Mouse (Mus musculus) stomach, embryonic 15.5 days (tissue): ENCODE results near the gene Cyp39a1. TPM values are rescaled to one million over a fixed set of nuclear protein-coding genes. Genes with fewer than 3 reads are reported as not detected.
A peak's percentile ranks its signal among the peaks of the same experiment; 100 is the strongest.

Experiments
- ATAC-seq: fragments of 200-750 bp; cut with Nextera tagmentation; 2 replicates; pipeline ENCODE4 v1.8.0; 2017; ENCODE audit warnings: low read depth, moderate number of reproducible peaks, moderate TSS enrichment; ENCODE audit not compliant: insufficient read depth, low FRiP score
- H3K27ac ChIP-seq: fragments of 300-500 bp; sonication (generic); 2 replicates; pipeline ENCODE4 v1.5.1; 2015; ENCODE audit warnings: mild to moderate bottlenecking, inconsistent platforms
- H3K27me3 ChIP-seq: fragments of 300-500 bp; sonication (generic); replicated peaks from 2 replicates; pipeline ENCODE4 v1.6.1; 2015; ENCODE audit warnings: inconsistent platforms
- H3K36me3 ChIP-seq: fragments of 300-500 bp; sonication (generic); 2 replicates; pipeline ENCODE4 v1.6.1; 2015; ENCODE audit warnings: inconsistent platforms
- H3K4me1 ChIP-seq: fragments of 300-500 bp; sonication (generic); 2 replicates; pipeline ENCODE4 v1.6.1; 2015; ENCODE audit warnings: inconsistent platforms
- H3K4me2 ChIP-seq: fragments of 300-500 bp; sonication (generic); 2 replicates; pipeline ENCODE4 v1.6.1; 2015; ENCODE audit warnings: mild to moderate bottlenecking, inconsistent platforms
- H3K4me3 ChIP-seq: fragments of 300-500 bp; sonication (generic); replicated peaks from 2 replicates; pipeline ENCODE4 v1.5.1; 2015; ENCODE audit warnings: inconsistent platforms
- H3K9ac ChIP-seq: fragments of 300-500 bp; sonication (generic); 2 replicates; pipeline ENCODE4 v1.6.1; 2015; ENCODE audit warnings: inconsistent platforms
- H3K9me3 ChIP-seq: fragments of 300-500 bp; sonication (generic); 2 replicates; pipeline ENCODE4 v1.6.1; 2016; ENCODE audit warnings: inconsistent platforms
- WGBS: fragments of 180-500 bp; shearing (Covaris S2); methylation state at CpG from one replicate; pipeline ENCODE4 v1.1.7; 2015; 5-methylcytosine and 5-hydroxymethylcytosine counted together
- polyA plus RNA-seq: library from polyadenylated mRNA; unstranded; fragments of >200 nt; fragmentation: Nextera tagmentation; extraction: Ambion mirVana; gene quantifications from 2 replicates; pipeline ENCODE4 v1.2.1, GENCODE M21; 2015

The Cyp39a1 gene
- polyA plus RNA-seq, result 24.5 and 24.7 TPM in 2 replicates

DNA sequence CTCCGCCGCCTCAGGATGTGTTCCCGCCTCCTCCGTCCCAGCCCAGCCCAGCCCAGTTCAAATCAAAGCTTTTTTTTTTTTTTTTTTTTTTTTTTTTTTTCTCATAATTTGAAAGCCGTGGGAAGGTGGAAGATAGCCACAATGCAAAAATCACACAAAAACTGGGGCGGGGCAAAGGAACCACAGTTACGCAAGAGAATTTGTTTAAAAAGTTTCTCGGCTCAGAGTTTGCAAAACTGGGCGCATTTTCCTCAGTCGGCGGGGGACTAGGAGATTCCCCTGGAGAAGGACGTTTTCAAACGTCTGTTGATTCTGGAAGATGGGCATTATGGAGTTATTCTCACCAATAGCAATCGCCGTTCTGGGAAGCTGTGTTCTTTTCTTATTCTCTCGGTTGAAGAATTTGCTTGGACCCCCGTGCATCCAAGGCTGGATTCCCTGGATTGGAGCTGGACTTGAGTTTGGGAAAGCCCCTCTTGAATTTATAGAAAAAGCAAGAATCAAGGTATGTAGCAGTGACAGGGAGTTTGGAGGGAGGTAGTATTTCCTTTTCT, at the start of gene Cyp39a1:
Cyp39a1 (plus strand) TSS at position 136 of the 554 bp plus-strand sequence.
- peak within 1 kb of the TSS; percentile 80 for H3K4me3 ChIP-seq
- H3K4me1 ChIP-seq, result peaks cover 18% of the 10 kb centered on the region; the same call in 1 of the 2 replicates
- H3K9ac ChIP-seq, result peak within 1 kb of the TSS; percentile 55
- no peaks in the 10 kb centered on the region for H3K36me3 ChIP-seq
- H3K27ac ChIP-seq, result peak within 1 kb of the TSS; percentile 59; the same call in 1 of the 2 replicates
- no peaks in the 10 kb centered on the region for H3K27me3 ChIP-seq
- no peak for ATAC-seq
- under 1% methylated on average over 17 of the region's 17 CpGs for WGBS
- H3K9me3 ChIP-seq, result no peaks in the 10 kb centered on the region
- H3K4me2 ChIP-seq, result peak within 1 kb of the TSS; percentile 90

DNA sequence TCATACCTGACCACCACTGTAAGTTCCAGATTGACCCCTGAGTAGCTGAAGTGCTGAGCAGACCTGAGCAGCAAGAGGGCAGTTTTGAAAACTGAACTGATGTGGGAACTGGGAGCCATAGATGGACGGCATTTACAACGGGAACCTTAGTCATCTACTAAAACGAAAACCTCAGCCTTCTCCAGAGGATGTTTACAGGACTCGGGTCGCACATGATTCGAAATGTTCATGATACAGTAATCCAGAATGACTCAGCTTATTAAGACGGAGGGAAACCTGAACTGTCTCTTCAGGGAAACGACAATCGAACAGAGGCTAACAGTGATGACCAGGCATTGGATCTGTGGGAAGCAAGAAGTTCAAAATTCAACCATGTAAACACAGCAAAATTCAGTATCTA, 48.1 kb upstream of the Cyp39a1 start:
- no peaks in the 10 kb centered on the region for H3K9me3 ChIP-seq
- H3K4me1 ChIP-seq, result no peaks in the 10 kb centered on the region
- no peak overlapping the region for H3K27ac ChIP-seq
- H3K36me3 ChIP-seq, result no peaks in the 10 kb centered on the region
- no peak for ATAC-seq
- 78% methylated on average over 9 of the region's 9 CpGs for WGBS
- no peak overlapping the region for H3K9ac ChIP-seq
- no peak overlapping the region for H3K4me3 ChIP-seq
- no peak overlapping the region for H3K4me2 ChIP-seq
- H3K27me3 ChIP-seq, result no peaks in the 10 kb centered on the region

DNA sequence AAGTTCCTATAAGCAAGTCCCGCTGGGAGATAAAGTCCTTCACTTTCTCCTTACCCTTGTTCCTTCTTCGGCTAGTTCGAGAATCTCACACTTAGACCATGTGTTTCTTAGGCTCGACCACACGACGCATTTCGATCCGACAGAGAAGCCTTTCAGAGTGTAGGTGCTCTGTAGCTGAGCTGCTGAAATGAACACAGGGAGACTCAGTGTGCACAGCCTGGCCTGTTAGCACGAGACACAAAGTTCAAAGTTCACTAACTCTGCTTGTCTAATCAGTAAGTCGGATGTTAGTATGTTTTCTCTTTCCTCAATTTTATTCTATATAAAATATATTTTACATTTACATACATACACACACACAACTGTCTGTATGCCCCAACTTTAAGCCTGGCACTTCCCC, 45.1 kb upstream of the Cyp39a1 start:
- WGBS, result 84% methylated on average over 10 of the region's 10 CpGs
- Histone ChIP-seq H3K9ac (no peak overlapping the region), H3K9me3 (no peaks in the 10 kb centered on the region), H3K27ac (no peak overlapping the region), H3K4me3 (no peak overlapping the region), H3K27me3 (no peaks in the 10 kb centered on the region), H3K36me3 (no peaks in the 10 kb centered on the region), H3K4me2 (no peak overlapping the region), H3K4me1 (no peaks in the 10 kb centered on the region)
- no peak for ATAC-seq

DNA sequence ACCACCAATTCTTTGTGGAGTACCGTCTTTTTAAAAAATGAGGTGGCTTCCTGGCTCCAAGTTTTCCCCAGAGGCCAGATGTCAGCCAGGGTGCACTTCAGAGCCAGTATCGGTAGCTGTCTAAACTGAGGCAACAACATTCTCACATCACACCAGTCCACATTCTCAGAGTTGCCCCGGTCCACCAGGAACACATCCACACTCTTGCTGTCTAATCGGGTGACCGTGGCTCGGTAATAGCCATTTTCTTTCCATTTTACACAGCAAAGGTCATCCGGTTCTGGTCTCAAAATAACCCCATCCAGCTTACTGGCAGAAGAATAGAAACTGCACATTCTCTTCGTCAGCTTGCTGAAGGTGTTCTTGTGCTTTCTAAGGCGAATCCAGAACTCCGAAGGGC, 39.0 kb upstream of the Cyp39a1 start:
- no peak overlapping the region for H3K4me3 ChIP-seq
- H3K27ac ChIP-seq, result no peak overlapping the region
- no peak overlapping the region for H3K9ac ChIP-seq
- peaks cover 33% of the 10 kb centered on the region for H3K27me3 ChIP-seq
- H3K9me3 ChIP-seq, result no peaks in the 10 kb centered on the region
- peaks cover 14% of the 10 kb centered on the region for H3K4me1 ChIP-seq
- H3K36me3 ChIP-seq, result no peaks in the 10 kb centered on the region
- H3K4me2 ChIP-seq, result no peak overlapping the region
- no peak for ATAC-seq
- 90% methylated on average over 10 of the region's 10 CpGs for WGBS

DNA sequence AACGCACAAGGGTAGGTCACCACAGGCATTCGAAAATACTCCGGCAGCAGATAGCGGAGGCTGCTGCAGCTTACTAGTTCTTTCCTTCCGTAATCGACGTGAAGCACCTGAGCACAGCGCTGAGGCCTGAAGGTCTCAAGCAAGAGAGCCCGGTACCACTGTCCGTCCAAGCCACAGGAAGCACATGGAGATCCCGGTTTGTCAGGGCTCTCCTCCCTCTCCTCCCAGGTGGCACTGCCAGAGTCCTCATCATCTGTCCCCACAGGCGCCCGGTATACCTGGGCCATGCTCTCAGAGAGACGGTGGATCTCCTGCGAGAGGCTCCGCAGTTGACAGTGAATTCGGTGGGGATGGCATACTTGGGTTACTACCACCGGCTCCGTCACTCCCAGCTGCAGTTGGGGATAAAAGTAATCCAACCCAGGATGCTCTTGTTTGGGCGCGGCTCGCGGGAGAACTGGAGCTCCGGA, 38.2 kb upstream of the Cyp39a1 start:
- Histone ChIP-seq H3K36me3 (no peaks in the 10 kb centered on the region), H3K4me2 (peak overlapping the region; percentile 84), H3K4me3 (peak overlapping the region; percentile 39), H3K9me3 (no peaks in the 10 kb centered on the region), H3K27me3 (peaks cover 33% of the 10 kb centered on the region), H3K4me1 (peaks cover 14% of the 10 kb centered on the region), H3K9ac (no peak overlapping the region), H3K27ac (no peak overlapping the region)
- 16% methylated on average over 24 of the region's 24 CpGs for WGBS
- no peak for ATAC-seq

DNA sequence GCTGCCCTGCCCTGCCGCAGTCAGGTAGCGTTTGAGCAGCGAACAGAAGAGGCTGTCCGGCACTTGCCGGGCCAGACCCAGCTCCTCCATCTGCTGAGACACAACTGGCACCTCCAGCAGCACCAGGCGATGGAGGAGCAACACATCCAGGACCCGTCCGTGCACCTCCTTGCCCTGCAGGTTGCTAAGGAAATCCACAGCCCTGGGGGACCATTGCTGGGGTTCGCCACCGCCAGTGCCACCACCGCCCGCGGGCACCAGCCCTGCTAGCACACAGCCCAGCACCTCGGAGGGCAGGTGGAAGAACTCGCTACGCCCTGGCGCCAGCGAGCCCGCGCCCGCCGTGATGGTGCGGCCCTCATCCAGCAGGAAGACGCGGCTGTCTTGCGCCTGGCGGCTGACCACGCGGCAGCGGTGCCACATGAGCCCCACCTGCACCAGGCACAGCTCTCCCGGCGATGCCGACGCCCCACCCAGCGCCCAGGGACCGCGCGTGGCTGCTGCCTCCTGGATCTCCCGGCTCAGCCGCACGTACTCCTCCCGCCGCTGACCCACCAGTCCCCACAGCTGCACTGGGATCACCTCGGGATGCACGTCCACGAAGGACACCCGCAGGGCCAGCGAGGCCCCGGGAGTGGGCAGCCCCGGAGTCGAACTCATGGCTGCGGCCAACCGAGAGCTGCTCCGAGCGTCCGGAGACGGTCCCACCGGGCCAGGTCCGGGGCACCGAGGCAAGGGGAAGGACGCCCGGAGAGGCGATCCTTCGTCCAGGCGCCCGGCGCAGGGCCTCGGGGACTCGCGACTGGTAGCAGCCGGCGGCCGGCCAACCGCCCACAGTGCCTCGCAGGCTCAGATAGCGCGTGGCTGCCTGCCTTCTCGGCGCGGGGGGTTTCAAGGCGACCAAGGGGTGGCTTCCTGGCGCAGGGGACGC, 37.5 kb upstream of the Cyp39a1 start, which contains the start of gene Tdrd6:
Tdrd6 (minus strand) TSS at position 804 of the 931 bp plus-strand sequence.
- peaks cover 33% of the 10 kb centered on the region for H3K27me3 ChIP-seq
- no peak within 1 kb of the TSS for H3K9ac ChIP-seq
- 4% methylated on average over 83 of the region's 83 CpGs for WGBS
- peak within 1 kb of the TSS; percentile 39 for H3K4me3 ChIP-seq
- ATAC-seq, result peak; percentile 35; the same call in 1 of the 2 replicates
- H3K4me2 ChIP-seq, result peak within 1 kb of the TSS; percentile 84
- H3K9me3 ChIP-seq, result no peaks in the 10 kb centered on the region
- H3K27ac ChIP-seq, result no peak within 1 kb of the TSS
- peaks cover 14% of the 10 kb centered on the region for H3K4me1 ChIP-seq
- no peaks in the 10 kb centered on the region for H3K36me3 ChIP-seq

DNA sequence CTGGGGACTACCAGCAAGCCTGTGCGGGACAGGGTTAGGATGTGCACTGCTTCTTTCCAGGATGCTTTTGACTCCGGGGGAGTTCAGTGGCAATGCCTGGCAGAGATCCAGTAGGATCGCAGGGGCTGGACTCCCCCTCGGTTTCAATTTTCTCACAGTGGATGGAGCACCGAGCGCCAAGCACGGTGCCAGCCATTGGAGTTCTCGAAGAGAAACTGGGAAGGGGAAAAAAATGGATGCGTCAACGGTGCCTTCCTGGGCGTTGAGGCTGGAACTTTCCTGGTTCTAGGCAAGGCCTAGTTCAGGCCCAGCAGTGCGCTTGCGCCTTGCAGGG, 36.8 kb upstream of the Cyp39a1 start:
- Histone ChIP-seq H3K9me3 (no peaks in the 10 kb centered on the region), H3K4me1 (peaks cover 14% of the 10 kb centered on the region), H3K27ac (no peak overlapping the region), H3K36me3 (no peaks in the 10 kb centered on the region), H3K9ac (no peak overlapping the region), H3K4me3 (peak overlapping the region; percentile 39), H3K27me3 (peaks cover 33% of the 10 kb centered on the region), H3K4me2 (peak overlapping the region; percentile 84)
- ATAC-seq, result peak; percentile 14; the same call in 1 of the 2 replicates
- 57% methylated on average over 13 of the region's 13 CpGs for WGBS

DNA sequence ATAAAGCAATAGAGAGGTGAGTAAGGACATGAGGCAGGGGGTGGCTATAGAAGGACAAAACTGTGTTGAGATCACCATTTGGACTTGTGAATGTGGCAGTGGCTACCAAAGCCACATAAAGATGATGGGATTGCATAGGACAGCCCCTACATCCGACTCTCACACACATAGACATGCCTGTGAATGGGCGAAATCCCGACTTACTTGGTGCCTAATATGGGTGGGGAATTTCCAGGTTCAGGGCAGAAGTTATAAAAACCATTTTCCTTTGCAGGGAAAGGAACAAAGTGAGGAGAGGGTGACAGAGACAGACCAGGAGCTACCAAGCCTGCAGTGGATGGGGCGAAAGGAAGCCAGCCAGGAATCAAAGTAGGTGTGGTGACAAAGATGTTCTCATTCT, 30.1 kb upstream of the Cyp39a1 start:
- no peak for ATAC-seq
- Histone ChIP-seq H3K27me3 (0 out of 2 replicates have a peak, but pooled peaks cover 2% of the 10 kb centered on the region), H3K4me1 (no peaks in the 10 kb centered on the region), H3K36me3 (no peaks in the 10 kb centered on the region), H3K27ac (no peak overlapping the region), H3K9ac (no peak overlapping the region), H3K4me2 (no peak overlapping the region), H3K4me3 (no peak overlapping the region), H3K9me3 (no peaks in the 10 kb centered on the region; the same call in 1 of the 2 replicates)
- WGBS, result 89% methylated on average over 4 of the region's 4 CpGs

DNA sequence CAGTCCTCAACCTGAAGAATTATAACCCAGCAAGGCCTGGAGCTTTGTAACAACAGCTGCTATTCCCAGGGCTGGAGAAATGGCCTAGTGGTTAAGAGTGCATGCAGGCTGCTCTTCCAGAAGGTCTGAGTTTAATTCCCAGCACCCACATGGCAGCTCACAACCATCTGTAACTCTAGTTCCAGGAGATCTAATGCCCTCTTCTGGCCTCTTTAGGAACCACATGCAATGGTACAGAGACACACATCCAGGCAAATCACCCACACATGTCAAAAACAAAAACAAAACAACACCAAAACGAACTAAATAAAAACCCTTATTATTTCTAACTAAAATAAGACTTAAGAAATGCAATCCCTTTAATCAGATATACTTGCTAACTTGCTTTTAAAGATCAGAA, 26.4 kb upstream of the Cyp39a1 start:
- Histone ChIP-seq H3K9ac (no peak overlapping the region), H3K27me3 (no peaks in the 10 kb centered on the region), H3K9me3 (no peaks in the 10 kb centered on the region; the same call in 1 of the 2 replicates), H3K4me1 (no peaks in the 10 kb centered on the region), H3K27ac (no peak overlapping the region), H3K36me3 (no peaks in the 10 kb centered on the region), H3K4me3 (no peak overlapping the region), H3K4me2 (no peak overlapping the region)
- ATAC-seq, result no peak
- WGBS, result 80% methylated on average over 1 of the region's 1 CpGs

DNA sequence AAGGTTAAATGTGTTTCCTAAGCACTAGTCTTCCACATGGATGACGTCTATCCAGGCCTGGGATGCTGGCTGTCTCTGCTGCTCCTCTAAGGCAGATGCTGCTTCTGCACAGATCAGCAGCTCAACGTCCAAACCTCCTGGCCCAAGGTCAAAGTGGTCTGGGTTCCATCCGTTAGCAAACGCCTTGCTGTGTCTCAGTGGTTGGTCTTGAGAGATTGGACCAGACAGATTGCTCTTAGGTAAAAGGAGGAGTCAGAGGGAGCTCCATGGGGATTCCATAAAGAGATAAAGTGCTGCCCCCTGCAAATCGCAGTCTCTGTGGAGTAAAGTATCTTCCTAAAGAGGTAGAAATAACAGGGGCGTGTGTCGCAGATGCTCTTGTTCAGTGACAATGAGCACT, 24.0 kb upstream of the Cyp39a1 start:
- no peaks in the 10 kb centered on the region for H3K4me1 ChIP-seq
- no peak overlapping the region for H3K9ac ChIP-seq
- ATAC-seq, result no peak
- H3K27me3 ChIP-seq, result no peaks in the 10 kb centered on the region
- no peak overlapping the region for H3K4me3 ChIP-seq
- no peaks in the 10 kb centered on the region for H3K36me3 ChIP-seq
- H3K4me2 ChIP-seq, result no peak overlapping the region
- 72% methylated on average over 7 of the region's 7 CpGs for WGBS
- no peaks in the 10 kb centered on the region for H3K9me3 ChIP-seq
- no peak overlapping the region for H3K27ac ChIP-seq

DNA sequence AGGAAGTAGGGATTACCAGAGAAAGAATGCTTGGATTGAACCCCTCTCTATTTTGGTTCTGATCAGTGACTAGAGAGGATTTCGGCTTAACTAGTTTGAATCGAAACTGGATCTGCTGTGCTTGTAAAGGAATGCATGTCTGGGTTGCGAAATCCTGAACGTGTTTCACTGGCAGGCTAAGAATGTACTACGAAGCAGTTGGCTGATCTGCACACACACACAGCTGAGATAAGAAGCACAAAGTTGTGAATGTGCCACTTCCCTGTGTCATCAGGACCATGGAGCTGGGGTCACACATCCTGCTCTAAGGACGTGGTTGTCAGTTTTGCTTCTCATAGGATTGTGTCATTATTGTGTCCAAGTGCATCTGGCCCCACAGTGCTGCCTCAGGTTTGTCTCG, 22.9 kb upstream of the Cyp39a1 start:
- 64% methylated on average over 7 of the region's 7 CpGs for WGBS
- H3K27ac ChIP-seq, result no peak overlapping the region
- no peak overlapping the region for H3K4me2 ChIP-seq
- H3K9ac ChIP-seq, result no peak overlapping the region
- no peaks in the 10 kb centered on the region for H3K27me3 ChIP-seq
- H3K36me3 ChIP-seq, result no peaks in the 10 kb centered on the region
- no peak for ATAC-seq
- no peaks in the 10 kb centered on the region for H3K9me3 ChIP-seq
- no peak overlapping the region for H3K4me3 ChIP-seq
- no peaks in the 10 kb centered on the region for H3K4me1 ChIP-seq

DNA sequence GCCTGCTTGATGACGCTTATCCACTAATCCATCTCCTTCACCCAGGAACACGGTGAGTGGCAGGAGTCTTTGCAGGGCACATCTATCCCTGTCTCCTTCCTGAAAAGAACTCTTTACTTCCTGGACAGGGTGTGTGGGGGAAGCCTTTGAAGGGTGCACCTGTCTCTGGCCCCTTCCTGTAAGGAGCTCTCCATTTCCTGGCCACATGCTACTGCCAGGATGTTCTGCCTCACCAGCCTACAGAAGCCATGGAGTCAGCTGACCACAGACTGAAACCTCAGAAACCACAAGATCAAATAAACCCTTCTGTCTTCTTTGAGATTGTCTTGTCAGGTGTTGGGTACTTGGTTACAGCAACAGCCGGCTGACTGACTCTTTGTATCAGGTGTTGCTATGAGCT, 22.1 kb upstream of the Cyp39a1 start:
- Histone ChIP-seq H3K9ac (no peak overlapping the region), H3K9me3 (no peaks in the 10 kb centered on the region), H3K27ac (no peak overlapping the region), H3K4me2 (no peak overlapping the region), H3K27me3 (no peaks in the 10 kb centered on the region), H3K4me3 (no peak overlapping the region), H3K4me1 (no peaks in the 10 kb centered on the region), H3K36me3 (no peaks in the 10 kb centered on the region)
- ATAC-seq, result no peak
- WGBS, result 83% methylated on average over 3 of the region's 3 CpGs
